Mouse (Mus musculus) embryonic facial prominence, embryonic 11.5 days (tissue): Measurements from ENCODE around the gene Cln5. TPM values are rescaled to one million over a fixed set of nuclear protein-coding genes. Genes with fewer than 3 reads are reported as not detected.

ENCODE experiments used
- ATAC-seq: fragments of 200-750 bp; cut with Nextera tagmentation; replicated peaks from 2 replicates; pipeline ENCODE4 v1.8.0; 2017; ENCODE audit warnings: low read depth; ENCODE audit not compliant: insufficient number of reproducible peaks, low FRiP score, low TSS enrichment
- DNase-seq: peaks from one replicate; pipeline ENCODE4 v3.0.0-alpha.2; 2015; ENCODE audit warnings: low spot score
- H3K27ac ChIP-seq: fragments of 300-500 bp; sonication (generic); replicated peaks from 2 replicates; pipeline ENCODE4 v1.5.1; 2014; ENCODE audit warnings: mild to moderate bottlenecking, low read depth, low read length, control low read depth
- H3K27me3 ChIP-seq: fragments of 300-500 bp; sonication (generic); 2 replicates; pipeline ENCODE4 v1.6.1; 2014; ENCODE audit warnings: mild to moderate bottlenecking, low read length, moderate library complexity, mixed read lengths; ENCODE audit not compliant: control insufficient read depth, insufficient read depth
- H3K36me3 ChIP-seq: fragments of 300-500 bp; sonication (generic); replicated peaks from 2 replicates; pipeline ENCODE4 v1.6.1; 2014; ENCODE audit warnings: low read depth, mild to moderate bottlenecking, low read length, moderate library complexity, mixed read lengths; ENCODE audit not compliant: control insufficient read depth, insufficient read depth
- H3K4me1 ChIP-seq: fragments of 300-500 bp; sonication (generic); 2 replicates; pipeline ENCODE4 v1.6.1; 2014; ENCODE audit warnings: low read length, mixed read lengths; ENCODE audit not compliant: control insufficient read depth, insufficient read depth
- H3K4me2 ChIP-seq: fragments of 300-500 bp; sonication (generic); 2 replicates; pipeline ENCODE4 v1.6.1; 2014; ENCODE audit warnings: low read depth, mild to moderate bottlenecking, control low read depth, low read length, moderate library complexity
- H3K4me3 ChIP-seq: fragments of 300-500 bp; sonication (generic); 2 replicates; pipeline ENCODE4 v1.5.1; 2014; ENCODE audit warnings: low read depth, low read length, control low read depth
- H3K9ac ChIP-seq: fragments of 300-500 bp; sonication (generic); replicated peaks from 2 replicates; pipeline ENCODE4 v1.6.1; 2014; ENCODE audit warnings: mild to moderate bottlenecking, control low read depth, low read length
- H3K9me3 ChIP-seq: fragments of 300-500 bp; sonication (generic); replicated peaks from 2 replicates; pipeline ENCODE4 v1.6.1; 2016; ENCODE audit warnings: mild to moderate bottlenecking, low read length, inconsistent platforms, mixed read lengths; ENCODE audit not compliant: control insufficient read depth
- WGBS: fragments of 180-500 bp; shearing (Covaris S2); extraction: QIAGEN DNeasy Blood & Tissue Kit; methylation state at CpG from one replicate; pipeline ENCODE4 v1.1.7; 2014; 5-methylcytosine and 5-hydroxymethylcytosine counted together
- polyA plus RNA-seq: library from polyadenylated mRNA; unstranded; fragments of >200 nt; fragmentation: Nextera tagmentation; extraction: Ambion mirVana; gene quantifications from 2 replicates; pipeline ENCODE4 v1.2.1, GENCODE M21; 2014

The Cln5 gene
- polyA plus RNA-seq, 1 experiment from 2014 or later, result 31.8 TPM

DNA sequence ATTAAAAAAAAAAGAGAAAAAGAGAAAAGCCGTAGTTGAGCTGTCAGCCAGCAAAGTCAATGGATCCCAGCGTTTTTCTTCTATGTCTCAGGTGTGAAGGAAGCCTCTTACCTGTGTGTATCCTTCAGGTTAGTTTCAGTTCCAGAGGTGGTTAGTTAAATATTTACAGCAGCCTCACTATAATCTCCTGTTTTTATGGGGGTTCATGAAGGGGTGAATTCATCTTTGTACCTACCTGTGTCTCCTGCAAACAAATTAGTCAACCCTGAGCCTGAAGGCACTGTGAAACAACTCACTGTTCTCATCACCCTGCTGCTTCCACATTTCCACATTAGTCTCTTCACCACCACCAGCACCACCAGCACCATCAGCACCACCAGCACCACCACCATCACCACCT is 36.3 kb downstream of the Cln5 start:
- Histone ChIP-seq H3K9me3 (no peaks in the 10 kb centered on the region), H3K9ac (no peak overlapping the region), H3K4me2 (no peak overlapping the region), H3K4me3 (no peak overlapping the region), H3K36me3 (no peaks in the 10 kb centered on the region), H3K27me3 (no peaks in the 10 kb centered on the region), H3K27ac (no peak overlapping the region), H3K4me1 (no peaks in the 10 kb centered on the region)
- ATAC-seq, result no peak
- 91% methylated on average over 2 of the region's 2 CpGs for WGBS
- DNase-seq, result no peak

DNA sequence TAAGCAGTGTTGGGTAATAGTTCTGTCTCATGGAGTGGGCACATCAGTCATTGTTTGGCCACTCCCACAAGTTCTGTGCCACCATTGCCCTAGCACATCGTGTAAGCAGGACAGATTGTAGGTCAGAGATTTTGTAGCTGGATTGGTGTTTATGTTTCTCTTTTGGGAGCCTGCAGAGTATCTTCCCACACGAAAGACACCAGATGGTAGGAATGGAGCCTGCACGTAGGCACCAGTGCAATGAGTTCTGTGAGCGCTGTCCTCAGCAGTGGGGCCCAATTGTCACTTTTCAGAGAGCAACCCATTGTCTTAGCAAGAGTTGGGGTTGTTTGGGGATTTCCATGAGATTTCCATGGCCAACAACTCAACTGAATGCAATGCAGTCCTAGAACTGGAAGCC is 40.0 kb downstream of the Cln5 start:
- no peak for DNase-seq
- Histone ChIP-seq H3K4me1 (no peaks in the 10 kb centered on the region), H3K27me3 (no peaks in the 10 kb centered on the region), H3K9me3 (no peaks in the 10 kb centered on the region), H3K27ac (no peak overlapping the region), H3K4me3 (no peak overlapping the region), H3K36me3 (no peaks in the 10 kb centered on the region), H3K9ac (no peak overlapping the region), H3K4me2 (no peak overlapping the region)
- ATAC-seq, result no peak
- 90% methylated on average over 4 of the region's 4 CpGs for WGBS

DNA sequence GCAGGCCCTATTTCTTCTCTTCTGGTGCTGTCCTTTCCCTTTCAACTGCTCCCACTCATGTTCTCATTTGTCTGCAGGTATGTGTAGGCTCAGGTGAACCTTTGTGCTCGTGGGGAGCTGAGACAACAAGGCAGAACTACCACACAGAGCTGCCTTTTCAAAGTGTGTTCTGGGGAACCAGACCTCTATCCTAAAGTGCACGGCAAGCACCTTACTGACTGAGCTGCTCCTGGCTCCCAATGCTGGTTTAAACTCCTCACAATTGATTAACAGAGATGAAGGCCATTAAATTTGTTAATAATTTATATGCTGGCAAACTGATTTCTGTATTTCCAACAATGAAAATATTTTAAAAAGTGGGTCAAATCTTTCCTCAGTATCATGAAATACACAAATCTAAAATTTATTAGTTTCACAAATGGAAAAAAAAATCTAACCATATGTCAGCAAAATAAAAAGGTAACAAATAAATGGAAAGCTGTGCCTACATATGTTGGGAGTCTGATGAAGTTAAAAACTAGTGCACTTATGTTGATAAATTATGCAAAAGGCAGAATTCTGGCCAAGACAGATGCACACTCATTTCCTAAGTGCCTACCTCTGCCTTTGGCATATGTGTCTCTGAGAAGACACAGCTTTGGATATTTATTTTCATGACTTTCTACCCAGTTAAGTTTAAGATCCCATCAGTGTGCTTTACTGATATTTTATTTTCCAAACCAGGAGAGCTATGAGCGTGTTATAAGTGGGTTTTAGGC is 42.8 kb downstream of the Cln5 start:
- ATAC-seq (no peak), DNase-seq (no peak)
- Histone ChIP-seq H3K9me3 (no peaks in the 10 kb centered on the region), H3K4me2 (no peak overlapping the region), H3K27me3 (no peaks in the 10 kb centered on the region), H3K4me1 (no peaks in the 10 kb centered on the region), H3K9ac (no peak overlapping the region), H3K27ac (no peak overlapping the region), H3K4me3 (no peak overlapping the region), H3K36me3 (no peaks in the 10 kb centered on the region; the same call in 1 of the 2 replicates)
- WGBS, result 94% methylated on average over 3 of the region's 3 CpGs

DNA sequence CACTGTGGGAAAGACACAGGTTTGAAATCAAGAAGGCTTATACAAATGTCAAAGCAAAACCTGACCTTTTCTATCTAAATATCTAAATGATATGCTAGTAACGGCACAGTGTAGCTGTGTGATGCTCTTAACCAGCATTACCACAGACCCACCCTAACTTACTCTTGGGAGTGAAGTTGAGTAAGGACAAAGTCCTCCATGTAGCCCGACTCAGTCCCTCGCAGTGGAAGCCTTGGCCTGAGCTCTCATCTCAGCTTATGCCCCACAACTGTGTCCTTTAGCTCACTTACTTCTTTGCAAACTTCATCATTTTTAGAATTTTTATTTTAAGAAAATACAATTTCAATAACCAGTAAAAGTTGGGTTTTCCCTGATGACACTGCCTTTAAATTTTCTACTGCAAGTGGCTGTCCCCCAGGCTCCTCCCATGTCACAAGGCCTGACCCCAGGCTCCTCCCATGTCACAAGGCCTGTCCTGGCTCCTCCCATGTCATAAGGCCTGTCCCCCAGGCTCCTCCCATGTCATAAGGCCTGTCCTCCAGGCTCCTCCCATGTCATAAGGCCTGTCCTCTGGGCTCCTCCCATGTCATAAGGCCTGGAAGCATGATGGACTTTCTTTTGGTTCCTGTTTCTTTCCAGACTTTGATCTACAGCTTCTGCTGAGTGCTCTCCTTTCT is 45.1 kb downstream of the Cln5 start:
- 93% methylated on average over 3 of the region's 3 CpGs for WGBS
- H3K4me2 ChIP-seq, result no peak overlapping the region
- DNase-seq (no peak), ATAC-seq (no peak)
- no peak overlapping the region for H3K27ac ChIP-seq
- no peak overlapping the region for H3K9ac ChIP-seq
- no peaks in the 10 kb centered on the region; the same call in 1 of the 2 replicates for H3K36me3 ChIP-seq
- H3K9me3 ChIP-seq, result no peaks in the 10 kb centered on the region
- no peaks in the 10 kb centered on the region for H3K27me3 ChIP-seq
- H3K4me3 ChIP-seq, result no peak overlapping the region
- H3K4me1 ChIP-seq, result no peaks in the 10 kb centered on the region

DNA sequence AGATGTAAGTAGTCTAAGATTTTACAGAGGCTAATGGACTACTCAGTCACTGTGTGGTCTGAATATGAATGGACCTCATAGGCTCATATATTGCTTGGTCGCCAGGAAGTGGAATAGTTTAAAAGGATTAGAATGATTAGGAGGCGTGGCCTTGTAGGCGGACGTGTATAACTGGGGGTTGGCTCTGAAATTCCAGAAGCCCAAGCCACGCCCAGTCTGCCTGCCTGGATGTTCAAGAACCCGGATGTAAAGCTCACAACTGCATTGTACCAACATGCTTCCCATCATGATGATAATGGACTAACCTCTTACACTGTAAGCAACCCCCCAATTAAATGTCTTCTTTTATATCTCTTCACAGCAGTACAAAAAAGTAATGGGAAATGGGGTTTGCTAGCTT is 55.7 kb downstream of the Cln5 start:
- no peak for ATAC-seq

More for the DNA sequence above, 55.7 kb downstream of the Cln5 start:
- H3K36me3 ChIP-seq, result no peaks in the 10 kb centered on the region; the same call in 1 of the 2 replicates
- no peaks in the 10 kb centered on the region for H3K9me3 ChIP-seq
- H3K9ac ChIP-seq, result no peak overlapping the region
- H3K4me2 ChIP-seq, result no peak overlapping the region
- no peak for DNase-seq
- no peaks in the 10 kb centered on the region for H3K27me3 ChIP-seq
- no peaks in the 10 kb centered on the region for H3K4me1 ChIP-seq
- WGBS, result 85% methylated on average over 6 of the region's 6 CpGs
- no peak overlapping the region for H3K4me3 ChIP-seq
- H3K27ac ChIP-seq, result no peak overlapping the region

Other genes starting within 250 kb of the Cln5 start
- 35.9 and 43.7 TPM in 2 replicates for gene Kctd12, start 87.6 kb upstream of the Cln5 start, polyA plus RNA-seq
- gene Acod1, start 23.2 kb upstream of the Cln5 start, polyA plus RNA-seq, result not detected in 2 replicates
- gene Fbxl3, start 29.4 kb downstream of the Cln5 start, polyA plus RNA-seq, result 24.8 and 27.2 TPM in 2 replicates